Mouse (Mus musculus) MEL (cell line): ENCODE data around the gene Phykpl.
A peak's percentile ranks its signal among the peaks of the same experiment; 100 is the strongest.

Experiments
- CTCF ChIP-seq, 3 experiments: IDR thresholded peaks in 2 of 3; conservative IDR thresholded peaks in 1 of 3; 2 replicates each; pipeline ENCODE4 v1.5.1; 2011 to 2012; ENCODE audit warnings: low read length in 3 of 3, low read depth in 2 of 3, mild to moderate bottlenecking in 2 of 3, improper control_type of control experiment in 1 of 3, inconsistent platforms in 1 of 3, mixed read lengths in 1 of 3, moderate library complexity in 1 of 3; ENCODE audit not compliant: control insufficient read depth in 1 of 3, insufficient read depth in 1 of 3, poor library complexity in 1 of 3, severe bottlenecking in 1 of 3
- ELF1 ChIP-seq: IDR thresholded peaks from 2 replicates; pipeline ENCODE4 v1.6.1; 2014; ENCODE audit warnings: low read depth, mild to moderate bottlenecking, inconsistent platforms, low read length, improper control_type of control experiment, moderate library complexity
- ETS1 ChIP-seq: IDR thresholded peaks from 2 replicates; pipeline ENCODE4 v1.6.1; 2012; ENCODE audit warnings: low read depth, mild to moderate bottlenecking, inconsistent platforms, low read length, improper control_type of control experiment, moderate library complexity
- GATA1 ChIP-seq: IDR thresholded peaks from 2 replicates; pipeline ENCODE4 v1.6.1; 2011; ENCODE audit warnings: low read depth, low read length, improper control_type of control experiment
- JUND ChIP-seq: IDR thresholded peaks from 2 replicates; pipeline ENCODE4 v1.6.1; 2011; ENCODE audit warnings: low read depth, mild to moderate bottlenecking, improper control_type of control experiment, low read length
- MYC ChIP-seq: IDR thresholded peaks from 2 replicates; pipeline ENCODE4 v1.6.1; 2011; ENCODE audit warnings: low read depth, mild to moderate bottlenecking, low read length, improper control_type of control experiment, moderate library complexity
- POLR2A ChIP-seq, 2 experiments: IDR thresholded peaks; 2 replicates each; pipeline ENCODE4 v1.6.1; 2011 to 2012; ENCODE audit warnings: low read length in 2 of 2, mild to moderate bottlenecking in 2 of 2, control low read depth in 1 of 2, improper control_type of control experiment in 1 of 2, low read depth in 1 of 2, moderate library complexity in 1 of 2; ENCODE audit not compliant: control insufficient read depth in 1 of 2, insufficient read depth in 1 of 2, poor library complexity in 1 of 2
- TAL1 ChIP-seq: IDR thresholded peaks from 2 replicates; pipeline ENCODE4 v1.6.1; 2012; ENCODE audit warnings: mild to moderate bottlenecking, inconsistent platforms, low read length, moderate library complexity, mixed read lengths

DNA sequence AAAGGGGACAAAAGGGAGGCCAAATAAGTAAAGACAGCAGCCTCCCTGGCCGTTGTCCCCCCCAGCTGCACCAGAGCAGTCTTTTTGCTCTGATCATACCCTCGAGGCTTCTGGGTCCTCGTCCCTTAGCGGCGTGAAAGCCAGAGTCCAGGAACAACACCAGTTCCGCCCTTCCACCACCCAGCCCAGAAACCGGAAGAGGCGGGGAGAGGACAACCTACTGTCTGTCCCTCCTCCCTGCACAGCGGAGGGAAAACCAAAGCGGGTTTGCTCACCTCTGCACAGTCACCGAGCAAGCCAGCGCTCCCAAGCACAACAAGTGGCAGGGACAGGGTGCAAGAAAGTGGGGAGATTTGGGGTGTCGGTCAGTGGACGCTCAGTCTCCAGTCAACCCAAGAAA lies 31.0 kb downstream of the Phykpl start:
- peak; percentile 98 for TF ChIP-seq ELF1
- TF ChIP-seq POLR2A (IDR thresholded peaks at IDR 0.05; ENCODE audit: control insufficient read depth in 1 of 2, insufficient read depth in 1 of 2, low read depth in 1 of 2, low read length in 2 of 2, poor library complexity in 1 of 2): peak; percentile 74 to 99; a peak in 3 of 4 replicates
- no peak for TF ChIP-seq JUND
- no peak for TF ChIP-seq TAL1
- peak; percentile 31; the same call in 1 of the 2 replicates for TF ChIP-seq ETS1
- TF ChIP-seq GATA1: no peak
- no peak for TF ChIP-seq CTCF (IDR thresholded peaks at IDR 0.05 in 2 of 3, conservative IDR thresholded peaks at IDR 0.05 in 1 of 3; ENCODE audit: control insufficient read depth in 1 of 3, insufficient read depth in 1 of 3, low read depth in 2 of 3, low read length in 3 of 3, poor library complexity in 1 of 3, severe bottlenecking in 1 of 3)
- TF ChIP-seq MYC: no peak; the same call in 1 of the 2 replicates
